Mouse (Mus musculus): ENCODE data around the gene Sash1. TPM values are rescaled to one million over a fixed set of nuclear protein-coding genes. Genes with fewer than 3 reads are reported as not detected.
"Not testable (repeated sequence)": the region's sequence is repeated elsewhere in the genome, so short reads cannot be mapped to it uniquely, and the experiment has no call there.

Gene Sash1
- total and polyA plus RNA-seq, 2 experiments from 2014 or later: 5.0 to 47.4 TPM

DNA sequence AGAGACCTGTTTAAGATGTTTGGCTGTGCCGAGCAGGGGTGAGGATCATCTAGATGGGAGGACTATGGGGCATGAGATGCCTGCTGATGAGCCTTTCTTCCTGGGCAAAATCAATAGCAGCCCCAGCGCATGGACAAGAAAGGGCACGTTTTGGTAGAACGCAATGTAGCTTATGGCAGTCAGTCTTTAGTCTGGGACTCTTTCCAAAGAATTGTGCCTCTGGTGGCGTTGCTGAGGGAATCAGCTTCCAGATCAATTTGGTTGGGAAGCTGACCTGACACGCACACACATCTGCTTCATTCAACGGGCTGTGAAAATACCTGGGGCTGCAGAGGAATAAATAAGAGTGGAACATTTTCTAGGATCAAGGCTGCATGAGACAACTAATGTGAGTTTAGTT lies 167.0 kb downstream of the Sash1 start:
- ATAC-seq (ENCODE audit: low FRiP score): no peak
- no peaks in the 10 kb centered on the region for H3K27me3 ChIP-seq (ENCODE audit: insufficient read depth, low read length)
- H3K4me1 ChIP-seq (ENCODE audit: insufficient read depth, low read length): no peaks in the 10 kb centered on the region
- DNase-seq (ENCODE audit: low spot score): peak; percentile 31
- no peaks in the 10 kb centered on the region for H3K9me3 ChIP-seq (ENCODE audit: low read length)
- H3K4me3 ChIP-seq (ENCODE audit: low read depth, low read length): no peak overlapping the region
- no peaks in the 10 kb centered on the region for H3K36me3 ChIP-seq (ENCODE audit: insufficient read depth, low read length)
- 67% methylated on average over 7 of the region's 7 CpGs for WGBS
- no peak overlapping the region for H3K4me2 ChIP-seq (ENCODE audit: low read depth, low read length, poor library complexity, severe bottlenecking)
- H3K27ac ChIP-seq (ENCODE audit: low read depth, low read length): no peak overlapping the region
- no peak overlapping the region for H3K9ac ChIP-seq (replicated peaks; ENCODE audit: low read length, poor library complexity, severe bottlenecking)
- TF ChIP-seq CTCF (IDR thresholded peaks at IDR 0.05): no peak

DNA sequence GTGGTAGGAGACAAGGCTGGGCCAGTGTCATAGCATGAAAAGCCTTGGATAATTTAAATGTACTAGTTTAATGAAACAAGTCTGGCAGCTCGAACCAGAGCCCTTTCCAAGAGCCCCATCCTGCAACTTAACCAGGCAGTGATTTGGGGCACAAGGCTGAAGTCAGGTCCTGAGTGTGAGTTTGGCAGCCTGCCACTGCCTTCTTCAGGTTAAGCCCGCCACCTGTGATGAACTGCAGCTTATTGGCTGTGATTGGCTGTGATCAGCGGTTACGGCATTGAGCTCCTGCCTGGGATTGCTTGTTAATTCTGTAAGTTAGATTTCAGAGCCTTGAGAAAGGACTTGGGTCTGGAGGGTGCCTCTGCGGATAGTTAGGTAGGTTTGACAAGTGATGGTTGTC lies 168.7 kb downstream of the Sash1 start:
- no peak overlapping the region for H3K4me2 ChIP-seq (ENCODE audit: low read depth, low read length, poor library complexity, severe bottlenecking)
- no peaks in the 10 kb centered on the region for H3K4me1 ChIP-seq (ENCODE audit: insufficient read depth, low read length)
- DNase-seq (ENCODE audit: low spot score) (no peak), ATAC-seq (ENCODE audit: low FRiP score) (no peak)
- no peak overlapping the region for H3K4me3 ChIP-seq (ENCODE audit: low read depth, low read length)
- TF ChIP-seq CTCF (IDR thresholded peaks at IDR 0.05): no peak
- H3K9me3 ChIP-seq (ENCODE audit: low read length): no peaks in the 10 kb centered on the region
- no peaks in the 10 kb centered on the region for H3K36me3 ChIP-seq (ENCODE audit: insufficient read depth, low read length)
- no peak overlapping the region for H3K27ac ChIP-seq (ENCODE audit: low read depth, low read length)
- no peak overlapping the region for H3K9ac ChIP-seq (replicated peaks; ENCODE audit: low read length, poor library complexity, severe bottlenecking)
- 85% methylated on average over 5 of the region's 5 CpGs for WGBS
- no peaks in the 10 kb centered on the region for H3K27me3 ChIP-seq (ENCODE audit: insufficient read depth, low read length)

DNA sequence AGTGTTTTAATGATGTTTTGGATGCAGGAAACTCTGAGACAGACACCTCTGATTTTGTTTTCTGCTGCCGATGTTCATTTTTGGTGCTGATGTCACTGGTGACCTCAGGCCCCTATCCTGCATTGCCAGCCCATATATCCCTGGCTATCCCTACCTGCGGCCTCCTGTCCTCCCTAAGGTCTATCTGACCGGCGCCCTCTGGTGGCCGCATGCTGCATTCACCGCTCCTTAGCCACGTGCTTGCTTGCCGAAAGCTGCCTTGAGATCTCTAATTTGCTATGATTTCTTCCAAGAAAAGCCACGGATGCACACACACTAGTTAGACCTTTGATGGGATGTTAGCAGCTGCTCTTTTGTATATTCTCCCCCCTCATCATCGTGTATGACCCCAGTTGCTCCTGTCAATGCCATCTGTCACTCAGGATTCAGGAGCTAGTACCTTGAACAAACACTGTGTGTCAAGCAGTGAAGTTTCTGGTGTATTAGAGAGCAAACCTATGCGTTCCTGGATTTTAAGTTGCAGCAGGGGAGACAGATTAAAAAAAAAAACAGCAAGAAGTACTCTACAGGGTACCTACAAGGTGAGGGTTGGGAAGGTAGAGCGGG lies 170.1 kb downstream of the Sash1 start:
- Histone ChIP-seq H3K4me3 (ENCODE audit: low read depth, low read length) (no peak overlapping the region), H3K4me2 (ENCODE audit: low read depth, low read length, poor library complexity, severe bottlenecking) (no peak overlapping the region), H3K4me1 (ENCODE audit: insufficient read depth, low read length) (no peaks in the 10 kb centered on the region), H3K9me3 (ENCODE audit: low read length) (no peaks in the 10 kb centered on the region), H3K36me3 (ENCODE audit: insufficient read depth, low read length) (no peaks in the 10 kb centered on the region), H3K27ac (ENCODE audit: low read depth, low read length) (no peak overlapping the region), H3K27me3 (ENCODE audit: insufficient read depth, low read length) (no peaks in the 10 kb centered on the region), H3K9ac (replicated peaks; ENCODE audit: low read length, poor library complexity, severe bottlenecking) (no peak overlapping the region)
- ATAC-seq (ENCODE audit: low FRiP score): 0 out of 2 replicates have a peak, but pooled peaks have one; percentile 63
- DNase-seq (ENCODE audit: low spot score): peak; percentile 75
- WGBS: 17% methylated on average over 12 of the region's 12 CpGs
- TF ChIP-seq CTCF (IDR thresholded peaks at IDR 0.05): peak; percentile 93

DNA sequence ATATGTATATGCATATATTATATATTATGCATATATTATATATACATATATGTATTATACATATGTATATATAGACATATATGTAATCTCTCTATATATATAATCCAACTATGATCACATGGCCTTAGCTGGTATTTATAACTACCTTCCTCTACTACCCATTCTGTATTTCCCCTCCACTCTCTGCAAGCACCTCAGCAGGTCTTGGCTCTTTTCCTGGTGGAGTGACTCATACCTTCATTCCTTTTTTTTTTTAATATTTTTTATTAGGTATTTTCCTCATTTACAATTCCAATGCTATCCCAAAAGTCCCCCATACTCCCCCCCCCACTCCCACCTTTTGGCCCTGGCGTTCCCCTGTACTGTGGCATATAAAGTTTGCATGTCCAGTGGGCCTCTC lies 189.2 kb downstream of the Sash1 start:
- not testable (repeated sequence) for H3K4me3 ChIP-seq (ENCODE audit: low read depth, low read length); ATAC-seq (ENCODE audit: low FRiP score); H3K9ac ChIP-seq (replicated peaks; ENCODE audit: low read length, poor library complexity, severe bottlenecking); H3K36me3 ChIP-seq (ENCODE audit: insufficient read depth, low read length); H3K4me1 ChIP-seq (ENCODE audit: insufficient read depth, low read length); H3K9me3 ChIP-seq (ENCODE audit: low read length); H3K27me3 ChIP-seq (ENCODE audit: insufficient read depth, low read length); H3K27ac ChIP-seq (ENCODE audit: low read depth, low read length); H3K4me2 ChIP-seq (ENCODE audit: low read depth, low read length, poor library complexity, severe bottlenecking); DNase-seq (ENCODE audit: low spot score)
- WGBS: 90% methylated on average over 1 of the region's 1 CpGs

DNA sequence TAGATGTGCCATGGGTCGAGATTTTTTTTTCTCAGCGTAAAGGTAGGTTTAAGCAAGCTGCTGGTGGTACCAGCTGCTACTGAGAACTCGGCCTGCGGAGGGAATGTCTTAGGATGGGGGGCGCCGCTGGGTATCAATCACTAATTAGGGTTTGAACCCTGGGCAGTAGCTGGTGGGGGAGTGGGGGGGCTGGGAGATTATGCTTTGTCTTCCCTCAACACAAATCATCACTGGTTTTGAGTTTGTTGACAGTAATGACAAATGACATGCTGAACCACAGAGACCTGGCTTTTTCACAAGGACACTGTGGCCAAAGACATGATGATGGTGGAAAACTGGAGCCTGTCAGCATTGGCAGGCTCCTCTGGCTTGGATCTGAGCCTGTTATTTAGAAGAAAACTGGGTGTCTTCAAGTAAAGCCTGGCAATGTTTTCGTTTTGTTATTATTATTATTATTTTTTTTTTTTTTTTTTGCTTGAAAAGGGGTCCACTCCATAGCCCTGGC lies 191.8 kb downstream of the Sash1 start:
- H3K27me3 ChIP-seq (ENCODE audit: insufficient read depth, low read length): no peaks in the 10 kb centered on the region
- DNase-seq (ENCODE audit: low spot score): no peak
- TF ChIP-seq CTCF (IDR thresholded peaks at IDR 0.05): no peak
- no peaks in the 10 kb centered on the region for H3K4me1 ChIP-seq (ENCODE audit: insufficient read depth, low read length)
- H3K27ac ChIP-seq (ENCODE audit: low read depth, low read length): no peak overlapping the region
- no peaks in the 10 kb centered on the region for H3K9me3 ChIP-seq (ENCODE audit: low read length)
- no peaks in the 10 kb centered on the region for H3K36me3 ChIP-seq (ENCODE audit: insufficient read depth, low read length)
- no peak overlapping the region for H3K4me3 ChIP-seq (ENCODE audit: low read depth, low read length)
- no peak overlapping the region for H3K4me2 ChIP-seq (ENCODE audit: low read depth, low read length, poor library complexity, severe bottlenecking)
- H3K9ac ChIP-seq (replicated peaks; ENCODE audit: low read length, poor library complexity, severe bottlenecking): no peak overlapping the region
- WGBS: 90% methylated on average over 7 of the region's 7 CpGs
- no peak for ATAC-seq (ENCODE audit: low FRiP score)

DNA sequence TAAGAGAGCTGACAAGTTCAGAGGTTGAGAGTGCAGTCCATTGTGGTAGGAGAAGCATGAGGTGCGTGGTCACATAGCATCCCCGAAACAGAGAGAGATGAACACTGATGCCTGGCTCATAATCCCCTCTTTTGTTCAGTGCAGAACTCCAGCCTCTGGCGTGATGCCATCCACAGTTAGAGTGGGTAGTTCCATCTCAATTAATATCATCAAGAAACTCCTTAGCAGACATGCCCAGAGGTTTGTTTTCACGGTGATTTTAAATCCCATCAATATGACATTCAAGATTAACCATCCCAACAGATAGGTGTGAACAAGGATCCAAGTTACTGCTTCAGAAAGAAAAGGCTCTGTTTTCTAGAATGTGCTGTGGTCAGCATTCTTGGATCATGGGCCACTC lies 192.3 kb downstream of the Sash1 start:
- no peak for ATAC-seq (ENCODE audit: low FRiP score)
- TF ChIP-seq CTCF (IDR thresholded peaks at IDR 0.05): no peak
- WGBS: 57% methylated on average over 4 of the region's 4 CpGs

More for the DNA sequence above, 192.3 kb downstream of the Sash1 start:
- Histone ChIP-seq H3K27ac (ENCODE audit: low read depth, low read length) (no peak overlapping the region), H3K9me3 (ENCODE audit: low read length) (no peaks in the 10 kb centered on the region), H3K4me1 (ENCODE audit: insufficient read depth, low read length) (no peaks in the 10 kb centered on the region), H3K27me3 (ENCODE audit: insufficient read depth, low read length) (no peaks in the 10 kb centered on the region), H3K36me3 (ENCODE audit: insufficient read depth, low read length) (no peaks in the 10 kb centered on the region), H3K4me3 (ENCODE audit: low read depth, low read length) (no peak overlapping the region), H3K4me2 (ENCODE audit: low read depth, low read length, poor library complexity, severe bottlenecking) (no peak overlapping the region), H3K9ac (replicated peaks; ENCODE audit: low read length, poor library complexity, severe bottlenecking) (no peak overlapping the region)
- no peak for DNase-seq (ENCODE audit: low spot score)
